Mouse (Mus musculus) midbrain, embryonic 16.5 days (tissue): ENCODE data around the gene Gm4907. TPM values are rescaled to one million over a fixed set of nuclear protein-coding genes. Genes with fewer than 3 reads are reported as not detected.
"Not testable (repeated sequence)": the region's sequence is repeated elsewhere in the genome, so short reads cannot be mapped to it uniquely, and the experiment has no call there.

ENCODE experiments used
- ATAC-seq: fragments of 200-750 bp; cut with Nextera tagmentation; 2 replicates; pipeline ENCODE4 v1.8.0; 2017; ENCODE audit warnings: moderate TSS enrichment
- H3K27ac ChIP-seq: fragments of 300-500 bp; sonication (generic); 2 replicates; pipeline ENCODE4 v1.5.1; 2014; ENCODE audit warnings: mild to moderate bottlenecking, low read length, mixed read lengths
- H3K27me3 ChIP-seq: fragments of 300-500 bp; sonication (generic); 2 replicates; pipeline ENCODE4 v1.6.1; 2014; ENCODE audit warnings: low read depth, low read length, mixed read lengths; ENCODE audit not compliant: control insufficient read depth, insufficient read depth
- H3K36me3 ChIP-seq: fragments of 300-500 bp; sonication (generic); 2 replicates; pipeline ENCODE4 v1.6.1; 2014; ENCODE audit warnings: mild to moderate bottlenecking, low read length, moderate library complexity, mixed read lengths; ENCODE audit not compliant: control insufficient read depth, insufficient read depth
- H3K4me1 ChIP-seq: fragments of 300-500 bp; sonication (generic); 2 replicates; pipeline ENCODE4 v1.6.1; 2014; ENCODE audit warnings: mild to moderate bottlenecking, low read length, mixed read lengths; ENCODE audit not compliant: control insufficient read depth, insufficient read depth
- H3K4me2 ChIP-seq: fragments of 300-500 bp; sonication (generic); 2 replicates; pipeline ENCODE4 v1.6.1; 2014; ENCODE audit warnings: mild to moderate bottlenecking, low read length, mixed read lengths
- H3K4me3 ChIP-seq: fragments of 300-500 bp; sonication (generic); 2 replicates; pipeline ENCODE4 v1.5.1; 2014; ENCODE audit warnings: low read depth, mild to moderate bottlenecking, low read length, moderate library complexity, mixed read lengths
- H3K9ac ChIP-seq: fragments of 300-500 bp; sonication (generic); 2 replicates; pipeline ENCODE4 v1.6.1; 2014; ENCODE audit warnings: low read depth, low read length, mixed read lengths
- H3K9me3 ChIP-seq: fragments of 300-500 bp; sonication (generic); replicated peaks from 2 replicates; pipeline ENCODE4 v1.6.1; 2014; ENCODE audit warnings: mild to moderate bottlenecking, low read length, mixed read lengths; ENCODE audit not compliant: control insufficient read depth, poor library complexity, severe bottlenecking
- WGBS: fragments of 180-500 bp; shearing (Covaris S2); extraction: QIAGEN DNeasy Blood & Tissue Kit; methylation state at CpG from one replicate; pipeline ENCODE4 v1.1.7; 2014; 5-methylcytosine and 5-hydroxymethylcytosine counted together
- polyA plus RNA-seq: library from polyadenylated mRNA; unstranded; fragments of >200 nt; fragmentation: Nextera tagmentation; extraction: Ambion mirVana; gene quantifications from 2 replicates; pipeline ENCODE4 v1.2.1, GENCODE M21; 2015

The Gm4907 gene
- not detected in 2 replicates for polyA plus RNA-seq

DNA sequence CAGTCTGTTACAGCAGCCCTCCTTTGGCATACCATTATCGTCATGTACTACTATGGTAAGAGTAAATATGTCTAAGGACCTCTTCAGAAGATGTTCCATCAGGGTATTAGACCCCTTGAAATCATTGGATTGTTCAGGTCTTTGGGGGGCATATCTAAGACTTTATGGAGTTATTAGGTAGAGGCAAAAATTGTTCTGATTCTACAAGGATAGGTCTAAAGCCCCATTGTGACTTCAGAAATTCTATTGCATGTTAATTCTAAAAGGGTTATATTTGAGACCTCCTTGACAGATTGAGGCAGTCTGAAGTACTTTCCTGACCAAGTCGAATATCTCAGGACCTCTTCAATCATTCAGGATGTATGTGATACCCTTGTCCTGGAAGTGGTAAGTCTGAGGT, at the start of gene Gm4907:
Gene Gm4907, plus strand, starts transcription at position 301 of the 400 bp plus-strand sequence.
- H3K4me1 ChIP-seq, ATAC-seq, H3K9me3 ChIP-seq, H3K27ac ChIP-seq, H3K4me3 ChIP-seq, H3K9ac ChIP-seq, H3K4me2 ChIP-seq, H3K27me3 ChIP-seq, H3K36me3 ChIP-seq: not testable (repeated sequence)
- WGBS, result 61% methylated on average over 2 of the region's 2 CpGs

DNA sequence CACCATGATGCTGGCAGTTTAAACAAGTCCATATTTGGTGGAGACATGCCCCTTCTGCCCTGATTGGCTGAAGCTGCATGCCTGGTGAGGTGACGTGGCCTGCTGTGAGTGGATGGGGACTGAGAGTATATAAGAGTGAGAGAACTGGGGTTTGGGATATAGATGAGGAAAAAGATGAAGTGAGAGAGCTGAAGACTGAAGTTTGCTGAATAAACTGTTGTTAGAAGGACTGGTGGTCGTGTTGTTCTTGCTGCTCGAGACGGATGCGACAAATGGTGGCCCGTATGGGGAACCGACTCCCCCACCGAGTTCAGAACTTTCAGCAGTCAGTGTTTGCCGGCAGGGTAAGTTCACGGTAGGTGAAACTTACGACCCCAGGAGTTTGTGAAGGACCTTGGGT, 48.6 kb upstream of the Gm4907 start:
- not testable (repeated sequence) for H3K4me3 ChIP-seq, H3K4me1 ChIP-seq, H3K27ac ChIP-seq, H3K27me3 ChIP-seq, ATAC-seq, H3K9me3 ChIP-seq, H3K9ac ChIP-seq, H3K36me3 ChIP-seq, H3K4me2 ChIP-seq
- 90% methylated on average over 11 of the region's 11 CpGs for WGBS

DNA sequence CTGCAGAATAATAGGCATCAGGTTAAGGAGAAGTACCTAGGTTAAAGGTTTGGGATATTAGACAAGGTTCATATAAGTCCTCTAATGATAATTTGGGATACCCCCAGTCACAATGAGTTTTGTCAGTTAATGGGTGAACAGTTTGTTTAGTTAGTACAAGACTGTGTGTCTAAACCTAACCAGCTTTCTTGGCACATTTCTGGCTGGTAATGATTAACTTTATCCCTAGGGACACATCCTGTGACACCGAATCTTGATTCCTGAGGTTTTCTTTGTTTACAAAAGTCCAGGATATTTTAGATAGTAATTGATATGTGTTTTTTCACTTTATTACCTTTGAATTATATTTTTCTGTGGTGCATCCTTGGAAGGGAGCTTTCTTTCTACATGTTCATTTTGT, 41.4 kb upstream of the Gm4907 start:
- ATAC-seq, result no peak
- no peaks in the 10 kb centered on the region for H3K9me3 ChIP-seq
- H3K36me3 ChIP-seq, result no peaks in the 10 kb centered on the region
- no peak overlapping the region for H3K27ac ChIP-seq
- WGBS, result 84% methylated on average over 1 of the region's 1 CpGs
- no peaks in the 10 kb centered on the region for H3K27me3 ChIP-seq
- H3K4me3 ChIP-seq, result no peak overlapping the region
- no peak overlapping the region for H3K9ac ChIP-seq
- H3K4me2 ChIP-seq, result no peak overlapping the region
- no peaks in the 10 kb centered on the region for H3K4me1 ChIP-seq

DNA sequence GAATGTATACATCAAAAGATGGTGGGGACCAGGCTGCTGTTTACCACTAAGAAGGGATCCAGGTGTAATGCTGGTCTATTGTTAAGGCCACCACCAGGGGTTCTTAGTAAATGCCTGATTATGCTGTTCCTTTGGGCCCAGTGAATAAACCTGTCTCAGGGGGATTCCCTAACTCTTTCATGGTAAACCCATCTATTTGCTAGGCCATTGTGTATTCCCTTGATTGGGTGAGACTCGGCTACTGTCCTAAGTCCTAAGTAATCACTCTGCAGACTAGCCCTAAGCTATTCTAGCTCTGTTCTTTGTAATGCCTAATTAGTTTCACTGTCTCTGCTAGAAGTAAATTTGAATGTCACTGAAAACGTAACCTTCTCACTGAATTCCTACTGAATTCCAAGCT, 71.8 kb downstream of the Gm4907 start:
- Histone ChIP-seq H3K27ac (no peak overlapping the region), H3K27me3 (no peaks in the 10 kb centered on the region)
- 50% methylated on average over 2 of the region's 2 CpGs for WGBS

More for the DNA sequence above, 71.8 kb downstream of the Gm4907 start:
- no peak overlapping the region for H3K4me3 ChIP-seq
- no peaks in the 10 kb centered on the region for H3K9me3 ChIP-seq
- no peak for ATAC-seq
- no peaks in the 10 kb centered on the region for H3K4me1 ChIP-seq
- no peak overlapping the region for H3K9ac ChIP-seq
- H3K4me2 ChIP-seq, result no peak overlapping the region
- no peaks in the 10 kb centered on the region for H3K36me3 ChIP-seq

Other genes with a start within 250 kb of the Gm4907 start
- 17.5 and 18.5 TPM in 2 replicates for gene Wdr44, start 189.5 kb upstream of the Gm4907 start, polyA plus RNA-seq
- not detected in 2 replicates for gene Gm4985, start 76.4 kb downstream of the Gm4907 start, polyA plus RNA-seq